Mouse (Mus musculus) left cerebral cortex, postnatal 14 days (tissue): ENCODE data around the gene Hephl1. TPM values are rescaled to one million over a fixed set of nuclear protein-coding genes. Genes with fewer than 3 reads are reported as not detected.
A peak's percentile ranks its signal among the peaks of the same experiment; 100 is the strongest.

Experiments used
- DNase-seq, 2 experiments: peaks; one replicate each; pipeline ENCODE4 v3.0.0; 2021 to 2022; ENCODE audit warnings: low spot score in 2 of 2, mixed read lengths in 1 of 2
- intact Hi-C: fragments of 180-260 bp; cut with DNase I; formaldehyde crosslinking; loops from one replicate; pipeline ENCODE4 v1.15.1; 2025
- total RNA-seq, 2 experiments: library from RNA; stranded (reverse); gene quantifications; 2 replicates each; pipeline ENCODE4 v1.2.3; 2021

Hephl1 gene
- total RNA-seq, 2 experiments from 2014 or later = not detected

DNA sequence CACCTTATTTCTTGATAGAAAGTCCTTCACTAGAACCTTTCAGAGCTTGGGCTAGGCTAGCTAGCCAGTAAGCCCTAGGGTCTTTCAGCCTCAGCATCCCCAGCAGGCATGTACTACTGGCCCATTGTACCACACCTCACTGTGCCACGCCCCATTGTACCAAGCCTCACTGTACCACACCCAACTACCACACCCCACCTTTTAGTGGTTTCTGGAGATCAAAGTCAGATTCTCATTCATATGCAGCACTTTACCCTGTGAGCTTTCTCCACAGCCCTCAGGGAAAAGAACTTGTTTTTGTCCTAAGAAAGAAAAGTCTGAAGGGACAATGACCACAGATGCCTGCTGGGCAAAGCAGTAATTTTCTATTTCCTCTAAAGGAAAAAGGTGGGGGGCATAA lies 88.9 kb downstream of the Hephl1 start:
- intact Hi-C loops = no loop called here

DNA sequence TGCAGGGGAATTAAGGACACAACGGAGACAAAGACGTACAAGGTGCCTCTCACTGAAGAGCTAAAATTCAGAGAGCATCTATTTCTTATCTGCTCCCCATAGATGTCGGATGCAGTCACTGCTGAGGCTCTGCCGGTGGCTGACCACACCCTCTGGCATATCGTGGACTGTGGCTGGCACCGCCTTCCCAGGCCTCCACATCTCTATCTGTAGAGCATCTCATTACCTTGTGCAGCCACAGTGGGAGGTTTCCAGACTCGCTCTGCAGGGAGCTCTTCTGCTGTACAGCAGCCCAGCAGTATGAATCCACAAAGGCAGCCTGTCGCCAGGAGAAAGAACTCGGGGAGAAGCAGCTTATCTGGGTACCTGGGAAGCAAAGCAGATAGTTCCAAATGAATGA lies 90.8 kb downstream of the Hephl1 start:
- DNase-seq = no peak
- intact Hi-C loops = no loop called here

More for the DNA sequence above, 88.9 kb downstream of the Hephl1 start:
- no peak for DNase-seq

DNA sequence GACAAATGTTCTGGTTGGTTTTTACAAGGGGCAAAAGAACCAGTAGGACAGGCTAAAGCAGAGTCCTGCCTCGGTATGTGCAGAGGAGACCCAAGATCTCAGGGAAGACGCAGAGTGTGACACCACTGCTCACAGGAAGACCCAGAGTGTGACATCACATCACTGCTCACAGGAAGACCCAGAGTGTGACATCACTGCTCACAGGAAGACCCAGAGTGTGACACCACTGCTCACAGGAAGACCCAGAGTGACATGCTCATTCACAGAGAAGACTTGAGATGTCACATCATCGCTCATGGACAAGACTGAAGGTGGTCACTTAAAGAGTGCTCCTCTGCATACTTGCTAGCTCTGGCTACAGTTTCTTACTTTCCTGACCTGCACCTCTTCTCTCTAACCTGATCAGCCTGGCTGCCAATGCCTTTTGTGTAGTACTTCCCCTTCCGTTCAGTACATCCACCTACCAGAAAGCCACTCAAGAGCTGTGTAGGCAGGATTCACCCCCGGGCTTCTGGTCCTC lies 91.3 kb downstream of the Hephl1 start:
- intact Hi-C loops = no loop called here
- DNase-seq = no peak

DNA sequence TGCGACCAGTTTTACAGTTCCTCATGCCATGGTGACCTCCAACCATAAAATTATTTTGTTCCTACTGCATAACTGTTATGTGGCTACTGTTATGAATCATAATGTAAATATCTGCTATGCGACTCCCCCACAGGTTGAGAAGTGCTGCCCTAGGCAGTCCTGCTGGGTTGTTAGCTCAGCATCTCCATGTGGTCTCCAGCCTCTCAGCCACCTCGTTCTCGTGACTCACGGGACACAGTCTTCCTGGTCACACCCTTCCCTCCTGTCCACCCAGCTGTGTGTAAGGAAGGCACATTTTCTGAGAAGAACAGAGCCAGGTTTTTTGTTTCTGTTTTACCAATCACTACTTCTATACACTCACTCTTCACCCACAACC lies 93.2 kb downstream of the Hephl1 start:
- intact Hi-C loops = no loop called here
- no peak for DNase-seq

DNA sequence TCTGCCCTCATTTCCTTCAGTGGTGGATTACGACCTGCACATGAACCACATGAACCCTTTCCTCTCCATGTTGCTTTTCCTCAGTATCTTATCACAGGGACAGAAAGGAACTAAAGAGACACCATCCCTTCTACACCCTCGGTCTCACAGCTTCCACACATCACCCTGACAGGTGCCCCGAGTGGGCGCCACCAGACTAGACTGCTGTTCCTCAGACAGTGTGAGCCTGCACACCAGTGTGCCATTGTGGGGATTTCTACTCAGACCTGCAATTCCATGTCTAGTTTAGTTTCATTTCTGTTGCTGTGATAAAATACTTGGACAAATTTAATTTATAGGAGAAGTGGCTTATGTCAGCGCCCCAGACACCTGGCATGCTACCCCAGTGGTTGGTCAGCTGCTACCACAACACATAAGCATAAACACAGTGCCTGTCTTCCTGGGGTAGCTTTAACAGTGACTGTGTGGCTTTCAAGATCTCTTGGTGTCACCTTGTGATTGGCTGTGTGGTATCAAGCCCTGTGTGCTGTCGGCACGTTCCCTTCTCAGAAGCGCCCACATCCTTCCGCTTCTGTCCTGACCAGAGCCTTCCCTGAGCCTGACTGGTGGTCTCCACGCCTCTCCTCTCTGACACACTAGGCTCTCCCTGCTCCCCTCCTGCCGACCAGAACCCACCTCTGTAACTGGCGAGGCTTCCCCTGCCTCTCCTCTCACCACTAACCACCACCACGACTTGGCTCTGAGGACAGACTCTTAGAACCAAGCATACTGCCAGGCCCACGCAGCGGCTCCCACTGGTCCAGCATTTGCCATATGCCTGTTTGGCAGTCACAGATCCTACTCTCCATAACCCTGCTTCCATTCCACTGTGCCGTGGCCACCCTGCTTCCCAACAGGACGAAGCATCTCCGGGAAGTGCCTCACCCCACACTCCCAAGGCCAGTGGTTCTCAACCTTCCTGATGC lies 93.8 kb downstream of the Hephl1 start:
- intact Hi-C loops = no loop called here
- no peak for DNase-seq

DNA sequence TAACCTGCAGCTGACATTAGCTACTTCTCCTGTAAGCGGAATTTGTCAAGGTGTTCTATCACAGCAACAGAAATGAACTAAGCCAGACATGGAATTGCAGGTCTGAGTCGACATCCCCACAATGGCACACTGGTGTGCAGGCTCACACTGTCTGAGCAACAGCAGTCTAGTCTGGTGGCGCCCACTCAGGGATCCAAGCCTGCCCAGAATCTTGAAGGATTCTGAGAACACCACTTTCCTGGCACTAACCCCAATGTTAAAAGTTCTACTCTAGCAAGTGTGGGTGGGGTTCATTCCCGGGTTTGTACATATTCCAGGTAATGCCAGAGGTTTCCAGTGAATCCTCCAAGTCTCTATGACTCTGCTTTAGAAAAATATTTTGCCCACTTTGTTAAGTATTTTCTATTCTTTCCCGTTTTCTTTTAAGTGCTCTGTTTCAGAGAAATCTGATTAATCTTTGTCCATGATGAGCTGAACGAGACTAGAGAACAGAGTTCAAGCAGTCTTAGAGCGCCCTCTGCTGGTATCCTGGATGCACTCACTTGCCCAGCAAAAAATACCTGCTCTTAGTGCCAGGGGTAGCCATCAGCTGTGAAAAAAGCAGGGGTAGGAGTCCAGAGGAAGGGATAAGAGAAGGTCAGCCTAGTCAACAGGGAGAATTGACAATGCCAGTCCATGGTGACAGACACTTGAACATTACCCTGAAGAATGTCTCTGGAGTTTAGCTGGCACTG lies 96.5 kb downstream of the Hephl1 start:
- peak; percentile 86 to 90 for DNase-seq

DNA sequence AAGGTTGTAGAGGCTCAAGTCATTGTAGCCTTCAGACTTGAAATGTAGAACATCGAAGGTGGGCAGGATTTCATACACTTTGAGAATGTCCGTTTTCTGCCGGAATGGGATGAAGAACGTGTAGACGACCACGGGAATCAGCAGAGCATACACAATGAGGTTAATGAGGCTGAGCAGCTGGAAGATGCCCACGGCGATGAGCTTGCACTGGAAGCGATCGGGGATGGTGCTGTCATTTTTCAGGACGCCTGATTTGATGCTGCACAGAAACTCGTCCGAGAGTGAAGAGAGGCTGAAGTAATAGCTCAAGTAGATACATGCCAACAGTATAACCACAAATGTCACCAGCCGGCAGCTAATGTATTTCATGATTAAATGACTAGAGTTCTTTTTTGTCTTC lies 104.3 kb downstream of the Hephl1 start:
- intact Hi-C loops = no loop called here

More for the DNA sequence above, 96.5 kb downstream of the Hephl1 start:
- intact Hi-C loops = loop anchor here (1.0 to 2.0 kb wide), 2 partner anchors 148 to 241 kb away; no protein-coding TSS in a partner anchor

DNA sequence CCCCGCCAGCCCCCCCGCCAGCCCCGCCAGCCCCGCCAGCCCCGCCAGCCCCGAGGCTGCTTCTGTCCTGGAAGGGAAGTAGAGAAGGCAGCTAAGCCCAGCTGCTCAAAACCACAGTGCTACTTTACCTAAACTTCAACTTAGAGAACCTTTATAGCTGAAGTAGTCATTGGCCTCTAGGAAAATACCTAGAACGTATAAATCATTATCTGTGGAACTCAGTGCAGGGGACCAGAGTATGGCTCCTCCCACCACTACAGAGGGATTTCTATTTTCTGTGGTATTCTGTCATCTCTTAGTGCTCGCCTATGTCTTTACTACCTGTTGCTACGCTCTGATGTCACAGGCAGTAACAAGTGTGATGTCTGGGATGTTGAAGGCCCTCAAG lies 107.6 kb downstream of the Hephl1 start:
- no peak for DNase-seq
- intact Hi-C loops = no loop called here

More for the DNA sequence above, 104.3 kb downstream of the Hephl1 start:
- no peak for DNase-seq

DNA sequence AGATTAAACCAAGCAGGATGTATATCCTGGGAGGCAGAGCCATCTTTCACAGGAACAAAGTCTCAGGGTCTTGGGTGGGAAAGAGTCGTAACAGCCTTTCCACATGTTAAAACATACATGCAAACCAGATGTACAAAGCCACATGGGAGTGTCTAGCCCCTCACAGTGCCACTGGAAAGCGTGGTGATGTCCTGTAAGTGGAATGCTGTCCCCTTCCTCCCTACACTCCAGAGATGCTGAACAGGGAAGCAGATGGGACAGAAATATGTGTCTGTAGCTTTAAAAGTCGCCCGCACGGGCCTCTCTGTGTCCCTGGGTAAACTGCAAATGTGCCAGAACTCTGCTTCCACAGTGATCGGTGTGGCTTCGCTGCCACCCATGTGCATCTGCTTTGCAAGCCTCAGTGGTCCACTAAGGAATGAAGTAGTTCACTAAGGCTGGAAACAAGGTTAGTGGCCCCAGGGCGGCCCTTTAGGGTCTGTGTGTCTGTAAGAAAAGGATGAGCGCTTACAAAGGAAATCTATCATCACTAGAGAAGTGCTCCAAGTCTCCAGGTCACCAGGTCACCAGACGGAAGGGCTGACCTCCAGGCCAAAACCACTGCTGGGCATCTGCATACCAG lies 108.1 kb downstream of the Hephl1 start:
- intact Hi-C loops = no loop called here

DNA sequence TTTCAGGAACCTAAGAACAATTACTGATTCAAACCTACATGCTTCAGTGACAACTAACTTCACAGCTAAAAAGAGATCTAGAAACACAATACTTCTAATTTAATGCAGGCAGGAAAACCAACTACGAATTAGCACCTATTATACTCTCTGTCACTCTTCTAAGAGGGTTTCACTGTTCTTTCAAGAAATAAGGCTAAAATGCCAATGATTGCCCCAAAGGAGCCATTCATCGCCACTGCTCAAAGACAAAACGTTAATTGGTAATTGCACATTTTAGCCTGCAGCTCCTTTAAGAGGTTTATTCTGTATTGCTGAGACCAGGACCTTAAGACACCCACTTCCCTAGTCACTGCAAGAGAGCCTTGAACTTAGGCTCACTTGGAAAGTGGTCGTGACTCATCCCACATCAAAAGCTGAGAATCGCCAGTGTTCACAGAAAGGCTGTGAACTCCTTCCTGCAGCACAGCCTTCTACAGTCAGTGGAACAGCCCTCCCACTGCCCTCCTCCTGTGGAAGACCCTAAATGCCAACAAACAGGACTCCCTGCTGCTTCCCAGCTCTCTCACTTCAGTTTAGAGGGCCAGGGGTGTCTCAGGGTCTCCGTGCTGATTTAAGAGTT lies 108.8 kb downstream of the Hephl1 start:
- no peak for DNase-seq
- intact Hi-C loops = no loop called here

More for the DNA sequence above, 108.1 kb downstream of the Hephl1 start:
- no peak for DNase-seq

Other genes starting within 250 kb of the Hephl1 start
- gene Izumo1r, start 208.2 kb downstream of the Hephl1 start, total RNA-seq = not detected
- gene Panx1, start 66.6 kb downstream of the Hephl1 start, total RNA-seq = 10 to 100 TPM; 42.2 to 43.4 TPM
- gene Vstm5, start 126.9 kb upstream of the Hephl1 start, total RNA-seq = 1 to 10 TPM; 7.5 to 8.4 TPM
- 10 to 100 TPM; 30.0 to 34.1 TPM for gene Med17, start 167.8 kb upstream of the Hephl1 start, total RNA-seq
- gene Taf1d, start 194.1 kb upstream of the Hephl1 start, total RNA-seq = 10 to 100 TPM; 30.7 to 32.7 TPM
- 10 to 100 TPM; 22.2 to 22.4 TPM for gene 4931406C07Rik, start 194.3 kb upstream of the Hephl1 start, total RNA-seq
- 10 to 100 TPM; 22.2 to 23.1 TPM for gene Cep295, start 245.7 kb upstream of the Hephl1 start, total RNA-seq